Mouse (Mus musculus): ENCODE data around the gene Agap1. TPM values are rescaled to one million over a fixed set of nuclear protein-coding genes. Genes with fewer than 3 reads are reported as not detected.

Agap1 gene
- polyA plus RNA-seq, 1 experiment from 2014 or later = 27.2 TPM

GRCm38 (mm10) chr1:89739067-89739774 lies 284.6 kb downstream of the Agap1 start:
- H3K4me3 ChIP-seq = no peak overlapping the region
- H3K27ac ChIP-seq = no peak overlapping the region
- no peak for DNase-seq (ENCODE audit: low spot score)
- H3K9me3 ChIP-seq = no peaks in the 10 kb centered on the region
- peaks cover 22% of the 10 kb centered on the region for H3K4me1 ChIP-seq (replicated peaks)
- H3K36me3 ChIP-seq = peaks cover 35% of the 10 kb centered on the region
- H3K27me3 ChIP-seq (ENCODE audit: insufficient read depth, poor library complexity, severe bottlenecking) = peaks cover 8% of the 10 kb centered on the region; the same call in 1 of the 2 replicates
- WGBS = 61% methylated on average over 17 of the region's 17 CpGs

GRCm38 (mm10) chr1:89739775-89740099 lies 285.1 kb downstream of the Agap1 start:
- Histone ChIP-seq H3K36me3 (peaks cover 40% of the 10 kb centered on the region), H3K4me3 (no peak overlapping the region), H3K4me1 (replicated peaks) (peaks cover 18% of the 10 kb centered on the region), H3K9me3 (no peaks in the 10 kb centered on the region), H3K27ac (0 out of 2 replicates have a peak overlapping the region, but pooled peaks have one; percentile 30), H3K27me3 (ENCODE audit: insufficient read depth, poor library complexity, severe bottlenecking) (peaks cover 8% of the 10 kb centered on the region; the same call in 1 of the 2 replicates)
- no peak for DNase-seq (ENCODE audit: low spot score)
- 24% methylated on average over 3 of the region's 3 CpGs for WGBS

- peaks cover 18% of the 10 kb centered on the region for H3K4me1 ChIP-seq (replicated peaks)
- no peak for DNase-seq (ENCODE audit: low spot score)
- peaks cover 14% of the 10 kb centered on the region; the same call in 1 of the 2 replicates for H3K27me3 ChIP-seq (ENCODE audit: insufficient read depth, poor library complexity, severe bottlenecking)
- H3K4me3 ChIP-seq = no peak overlapping the region
- 72% methylated on average over 3 of the region's 3 CpGs for WGBS
- H3K9me3 ChIP-seq = no peaks in the 10 kb centered on the region
- no peak overlapping the region for H3K27ac ChIP-seq
- peaks cover 37% of the 10 kb centered on the region for H3K36me3 ChIP-seq
These were observed 287.8 kb downstream of the Agap1 start for GRCm38 (mm10) chr1:89742359-89742758.

GRCm38 (mm10) chr1:89746171-89746570 lies 291.6 kb downstream of the Agap1 start:
- no peak overlapping the region for H3K27ac ChIP-seq
- H3K36me3 ChIP-seq = peaks cover 31% of the 10 kb centered on the region
- 63% methylated on average over 3 of the region's 3 CpGs for WGBS
- no peak overlapping the region for H3K4me3 ChIP-seq
- DNase-seq (ENCODE audit: low spot score) = no peak
- H3K4me1 ChIP-seq (replicated peaks) = peaks cover 20% of the 10 kb centered on the region
- peaks cover 27% of the 10 kb centered on the region for H3K27me3 ChIP-seq (ENCODE audit: insufficient read depth, poor library complexity, severe bottlenecking)
- no peaks in the 10 kb centered on the region for H3K9me3 ChIP-seq

GRCm38 (mm10) chr1:89749666-89750065 lies 295.1 kb downstream of the Agap1 start:
- H3K36me3 ChIP-seq = peaks cover 16% of the 10 kb centered on the region
- DNase-seq (ENCODE audit: low spot score) = no peak
- H3K9me3 ChIP-seq = no peaks in the 10 kb centered on the region
- peaks cover 26% of the 10 kb centered on the region for H3K4me1 ChIP-seq (replicated peaks)
- H3K27ac ChIP-seq = no peak overlapping the region
- no peak overlapping the region for H3K4me3 ChIP-seq
- H3K27me3 ChIP-seq (ENCODE audit: insufficient read depth, poor library complexity, severe bottlenecking) = peaks cover 45% of the 10 kb centered on the region

GRCm38 (mm10) chr1:89750495-89750894 lies 295.9 kb downstream of the Agap1 start:
- Histone ChIP-seq H3K9me3 (no peaks in the 10 kb centered on the region), H3K4me3 (peak overlapping the region; percentile 38)

GRCm38 (mm10) chr1:89750921-89751320 lies 296.3 kb downstream of the Agap1 start:
- Histone ChIP-seq H3K4me1 (replicated peaks) (peaks cover 37% of the 10 kb centered on the region), H3K4me3 (peak overlapping the region; percentile 38), H3K27me3 (ENCODE audit: insufficient read depth, poor library complexity, severe bottlenecking) (peaks cover 48% of the 10 kb centered on the region), H3K36me3 (peaks cover 7% of the 10 kb centered on the region; the same call in 1 of the 2 replicates), H3K27ac (peak overlapping the region; percentile 64; the same call in 1 of the 2 replicates), H3K9me3 (no peaks in the 10 kb centered on the region)
- WGBS = 14% methylated on average over 21 of the region's 21 CpGs
- peak; percentile 52 for DNase-seq (ENCODE audit: low spot score)

More at GRCm38 (mm10) chr1:89750495-89750894, 295.9 kb downstream of the Agap1 start:
- peaks cover 7% of the 10 kb centered on the region for H3K36me3 ChIP-seq
- H3K27me3 ChIP-seq (ENCODE audit: insufficient read depth, poor library complexity, severe bottlenecking) = peaks cover 49% of the 10 kb centered on the region
- DNase-seq (ENCODE audit: low spot score) = peak; percentile 40
- 7% methylated on average over 9 of the region's 9 CpGs for WGBS
- peaks cover 33% of the 10 kb centered on the region for H3K4me1 ChIP-seq (replicated peaks)
- peak overlapping the region; percentile 64 for H3K27ac ChIP-seq

- no peaks in the 10 kb centered on the region for H3K9me3 ChIP-seq
- H3K4me1 ChIP-seq (replicated peaks) = peaks cover 41% of the 10 kb centered on the region
- no peak for DNase-seq (ENCODE audit: low spot score)
- peaks cover 48% of the 10 kb centered on the region for H3K27me3 ChIP-seq (ENCODE audit: insufficient read depth, poor library complexity, severe bottlenecking)
- 0 out of 2 replicates have a peak overlapping the region, but pooled peaks have one; percentile 38 for H3K4me3 ChIP-seq
- WGBS = 71% methylated on average over 11 of the region's 11 CpGs
- 0 out of 2 replicates have a peak overlapping the region, but pooled peaks have one; percentile 64 for H3K27ac ChIP-seq
- H3K36me3 ChIP-seq = peaks cover 7% of the 10 kb centered on the region; the same call in 1 of the 2 replicates
These were observed 296.7 kb downstream of the Agap1 start for GRCm38 (mm10) chr1:89751344-89751743.

GRCm38 (mm10) chr1:89752659-89753058 lies 298.1 kb downstream of the Agap1 start:
- Histone ChIP-seq H3K27ac (no peak overlapping the region), H3K9me3 (no peaks in the 10 kb centered on the region), H3K27me3 (ENCODE audit: insufficient read depth, poor library complexity, severe bottlenecking) (peaks cover 50% of the 10 kb centered on the region), H3K36me3 (peaks cover 7% of the 10 kb centered on the region; the same call in 1 of the 2 replicates), H3K4me1 (replicated peaks) (peaks cover 55% of the 10 kb centered on the region), H3K4me3 (no peak overlapping the region)
- DNase-seq (ENCODE audit: low spot score) = no peak
- 93% methylated on average over 3 of the region's 3 CpGs for WGBS

- Histone ChIP-seq H3K36me3 (peaks cover 11% of the 10 kb centered on the region; the same call in 1 of the 2 replicates), H3K4me3 (no peak overlapping the region), H3K4me1 (replicated peaks) (peaks cover 43% of the 10 kb centered on the region), H3K9me3 (0 out of 2 replicates have a peak, but pooled peaks cover 3% of the 10 kb centered on the region), H3K27me3 (ENCODE audit: insufficient read depth, poor library complexity, severe bottlenecking) (peaks cover 37% of the 10 kb centered on the region), H3K27ac (no peak overlapping the region)
- 53% methylated on average over 12 of the region's 12 CpGs for WGBS
- no peak for DNase-seq (ENCODE audit: low spot score)
These were observed 300.8 kb downstream of the Agap1 start for GRCm38 (mm10) chr1:89755358-89755757.

GRCm38 (mm10) chr1:89756387-89756786 lies 301.8 kb downstream of the Agap1 start:
- DNase-seq (ENCODE audit: low spot score) = peak; percentile 19
- peaks cover 37% of the 10 kb centered on the region for H3K27me3 ChIP-seq (ENCODE audit: insufficient read depth, poor library complexity, severe bottlenecking)
- no peak overlapping the region for H3K27ac ChIP-seq
- 0 out of 2 replicates have a peak, but pooled peaks cover 3% of the 10 kb centered on the region for H3K9me3 ChIP-seq
- no peak overlapping the region for H3K4me3 ChIP-seq
- H3K36me3 ChIP-seq = peaks cover 11% of the 10 kb centered on the region; the same call in 1 of the 2 replicates
- WGBS = 8% methylated on average over 8 of the region's 8 CpGs
- H3K4me1 ChIP-seq (replicated peaks) = peaks cover 33% of the 10 kb centered on the region

- DNase-seq (ENCODE audit: low spot score) = peak; percentile 36
- peaks cover 31% of the 10 kb centered on the region for H3K27me3 ChIP-seq (ENCODE audit: insufficient read depth, poor library complexity, severe bottlenecking)
These were observed 302.9 kb downstream of the Agap1 start for GRCm38 (mm10) chr1:89757545-89757944.

GRCm38 (mm10) chr1:89763912-89764311 lies 309.3 kb downstream of the Agap1 start:
- Histone ChIP-seq H3K36me3 (peaks cover 22% of the 10 kb centered on the region), H3K27ac (no peak overlapping the region), H3K9me3 (no peaks in the 10 kb centered on the region), H3K4me3 (no peak overlapping the region), H3K4me1 (replicated peaks) (peaks cover 33% of the 10 kb centered on the region), H3K27me3 (ENCODE audit: insufficient read depth, poor library complexity, severe bottlenecking) (no peaks in the 10 kb centered on the region)
- WGBS = 12% methylated on average over 3 of the region's 3 CpGs
- peak; percentile 72 for DNase-seq (ENCODE audit: low spot score)

More at GRCm38 (mm10) chr1:89757545-89757944, 302.9 kb downstream of the Agap1 start:
- Histone ChIP-seq H3K36me3 (peaks cover 10% of the 10 kb centered on the region), H3K4me1 (replicated peaks) (peaks cover 32% of the 10 kb centered on the region), H3K4me3 (no peak overlapping the region), H3K9me3 (0 out of 2 replicates have a peak, but pooled peaks cover 3% of the 10 kb centered on the region), H3K27ac (no peak overlapping the region)
- WGBS = 52% methylated on average over 3 of the region's 3 CpGs

Measured in hindbrain, embryonic 10.5 days (tissue).